Mouse (Mus musculus): Measurements from ENCODE around the gene Extl1.

DNA sequence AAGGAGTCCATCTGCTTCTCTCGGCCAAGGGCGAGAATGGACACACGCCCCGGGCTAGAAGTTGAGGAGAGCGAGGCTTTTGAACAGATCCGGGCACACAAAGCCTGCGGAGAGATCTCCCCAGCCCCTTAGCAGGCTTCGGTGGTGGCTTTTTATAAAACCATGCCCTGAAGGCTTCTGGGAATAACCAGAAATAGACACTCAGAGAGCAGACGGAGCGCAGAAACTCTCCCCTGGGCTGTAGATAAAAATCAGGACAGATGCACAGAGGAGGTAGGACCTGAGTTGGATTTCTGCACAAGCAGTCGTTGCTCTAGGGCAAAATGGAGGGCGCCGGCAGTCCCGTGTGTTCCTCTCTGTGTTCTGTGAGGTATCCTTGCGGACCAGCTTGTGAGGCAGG lies 33.0 kb upstream of the Extl1 start:
- TF ChIP-seq CTCF (IDR thresholded peaks at IDR 0.05; ENCODE audit: low read depth) (no peak), EP300 (IDR thresholded peaks at IDR 0.05; ENCODE audit: low read depth) (no peak)
